Mouse (Mus musculus): Measurements from ENCODE around the gene Gm20683. TPM values are rescaled to one million over a fixed set of nuclear protein-coding genes. Genes with fewer than 3 reads are reported as not detected.

Gene Gm20683
- total RNA-seq, 4 experiments from 2014 or later = 19.4 to 25.5 (median 21.2) TPM

DNA sequence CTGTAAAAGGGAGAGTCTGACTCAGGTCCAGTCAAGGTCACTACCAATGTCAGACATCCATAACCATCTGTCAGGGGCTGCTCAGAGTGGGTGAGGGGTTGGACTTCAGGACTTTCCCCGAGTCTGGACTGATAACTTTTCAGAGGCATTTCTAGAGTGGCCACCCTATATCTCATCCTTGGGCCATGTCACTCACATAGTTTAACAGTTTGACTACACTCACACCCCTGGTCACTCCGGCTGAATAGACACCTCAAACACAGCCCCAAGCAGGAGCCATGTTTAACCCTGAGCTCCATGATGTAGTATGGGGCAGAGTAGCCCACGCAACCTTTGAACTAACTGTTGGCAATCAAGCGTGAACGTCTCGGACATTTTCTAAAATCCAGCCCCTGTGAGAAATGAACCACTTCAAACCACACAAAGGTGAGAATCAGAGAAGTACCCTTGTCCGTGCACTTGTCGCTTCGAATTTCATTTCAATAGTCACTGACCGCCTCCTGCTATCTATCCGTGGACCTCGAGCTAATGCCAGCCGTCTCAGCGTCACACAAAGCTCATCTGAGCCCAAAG lies 32.7 kb upstream of the Gm20683 start:
- no peak for DNase-seq (ENCODE audit: low spot score in 2 of 2)

- no peak for DNase-seq (ENCODE audit: low spot score in 2 of 2)
Measured at GRCm38 (mm10) chr17:25873405-25874147, 32.0 kb upstream of the Gm20683 start.

DNA sequence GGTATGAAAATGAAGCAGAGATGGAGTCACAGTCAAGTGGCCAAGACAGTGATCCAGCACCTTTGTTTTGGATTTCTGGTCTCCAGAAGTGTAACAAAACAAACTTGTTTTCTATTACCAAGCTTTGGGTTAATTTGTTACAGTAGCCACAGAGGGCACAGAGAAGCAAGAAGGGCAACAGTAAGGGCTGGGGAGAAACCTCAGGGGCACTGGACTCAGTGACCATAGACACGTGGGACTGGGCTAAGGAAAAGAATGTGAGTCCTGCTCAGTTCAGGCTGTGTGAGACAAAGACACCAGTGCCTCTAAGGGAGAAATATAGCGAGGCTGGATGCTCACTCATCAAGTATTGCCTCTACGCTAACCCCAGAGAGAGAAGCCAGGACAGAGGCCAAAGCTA lies 31.1 kb upstream of the Gm20683 start:
- DNase-seq (ENCODE audit: low spot score in 2 of 2) = no peak

GRCm38 (mm10) chr17:25871566-25871965 lies 30.0 kb upstream of the Gm20683 start:
- peak in 1 of 2 experiments; percentile 4 for DNase-seq (ENCODE audit: low spot score in 2 of 2)

GRCm38 (mm10) chr17:25869954-25870353 lies 28.4 kb upstream of the Gm20683 start:
- DNase-seq (ENCODE audit: low spot score in 2 of 2) = peak in 1 of 2 experiments; percentile 4

GRCm38 (mm10) chr17:25869498-25869897 lies 27.9 kb upstream of the Gm20683 start:
- DNase-seq (ENCODE audit: low spot score in 2 of 2) = peak in 1 of 2 experiments; percentile 5

- DNase-seq (ENCODE audit: low spot score in 2 of 2) = peak; percentile 69 to 73
Measured at GRCm38 (mm10) chr17:25868601-25869191, 27.1 kb upstream of the Gm20683 start, which contains the start of gene Mcrip2. Gene Mcrip2 (minus strand): TSS chr17:25868764.

GRCm38 (mm10) chr17:25867836-25868600 lies 26.5 kb upstream of the Gm20683 start:
- peak in 1 of 2 experiments; percentile 16 for DNase-seq (ENCODE audit: low spot score in 2 of 2)

DNA sequence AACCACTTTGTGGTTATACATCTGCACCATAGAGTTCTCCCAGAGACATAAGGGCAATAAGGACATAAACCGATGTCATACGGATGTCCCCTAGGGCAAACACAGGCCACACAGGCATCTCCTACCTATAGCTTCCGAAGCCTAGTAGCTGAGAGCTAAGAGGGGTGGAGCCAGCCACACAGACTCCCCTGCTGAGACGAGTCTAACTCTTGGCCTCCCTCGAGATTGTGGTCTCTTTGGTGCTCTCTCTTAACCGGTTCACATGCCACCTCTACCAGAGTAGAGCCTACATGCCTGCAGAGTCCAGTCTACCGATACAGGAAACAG lies 25.9 kb upstream of the Gm20683 start:
- no peak for DNase-seq (ENCODE audit: low spot score in 2 of 2)

DNA sequence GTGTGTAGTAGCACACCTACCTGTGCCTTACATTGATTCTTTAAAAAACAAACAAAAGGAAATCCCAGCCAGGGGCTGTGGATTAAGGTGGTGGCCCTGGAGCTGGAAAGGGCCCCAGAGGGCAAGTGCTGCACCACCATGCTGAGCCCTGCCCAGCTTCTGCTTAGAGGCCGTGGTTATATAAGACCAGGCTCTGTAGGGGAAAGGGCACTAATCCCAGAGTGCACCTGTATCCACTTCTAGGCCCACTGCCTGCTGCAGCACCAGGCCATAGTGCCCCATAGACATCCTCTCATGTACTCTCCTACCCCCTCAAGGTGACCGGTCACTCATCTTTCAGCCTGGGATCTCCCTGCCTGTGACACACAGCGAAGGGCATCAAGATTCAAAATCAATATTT lies 24.6 kb upstream of the Gm20683 start:
- DNase-seq (ENCODE audit: low spot score in 2 of 2) = no peak

- no peak for DNase-seq (ENCODE audit: low spot score in 2 of 2)
Measured at GRCm38 (mm10) chr17:25865288-25865687, 23.7 kb upstream of the Gm20683 start.

DNA sequence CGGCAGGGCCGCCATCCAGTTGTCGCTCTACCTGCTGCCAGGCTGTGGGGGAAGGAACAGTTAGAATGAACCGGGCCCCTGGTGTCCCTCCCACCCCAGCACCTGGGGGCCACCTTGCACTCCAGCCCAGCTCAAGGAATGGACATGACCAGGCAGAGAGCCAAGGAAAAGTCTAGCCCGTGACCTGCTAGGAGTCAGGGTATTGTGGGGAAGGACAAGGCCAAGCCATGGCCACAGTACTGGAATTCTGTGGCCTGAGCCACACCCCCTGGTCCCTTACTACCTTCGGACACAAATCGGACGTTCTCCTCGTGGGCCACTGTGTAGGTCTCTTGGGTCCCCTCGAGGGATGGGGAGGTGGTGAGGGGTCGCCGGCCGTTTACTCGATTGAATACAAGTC lies 22.7 kb upstream of the Gm20683 start:
- no peak for DNase-seq (ENCODE audit: low spot score in 2 of 2)

GRCm38 (mm10) chr17:25863681-25864080 lies 22.1 kb upstream of the Gm20683 start:
- DNase-seq (ENCODE audit: low spot score in 2 of 2) = no peak

GRCm38 (mm10) chr17:25861704-25862612 lies 20.4 kb upstream of the Gm20683 start:
- no peak for DNase-seq (ENCODE audit: low spot score in 2 of 2)

GRCm38 (mm10) chr17:25860832-25861703 lies 19.5 kb upstream of the Gm20683 start, which contains the start of gene Wdr90:
Gene Wdr90 (minus strand): TSS chr17:25861501.
- DNase-seq (ENCODE audit: low spot score in 2 of 2) = peak; percentile 85 to 93

GRCm38 (mm10) chr17:25860229-25860628 lies 18.7 kb upstream of the Gm20683 start:
- no peak for DNase-seq (ENCODE audit: low spot score in 2 of 2)

- peak; percentile 78 to 94 for DNase-seq (ENCODE audit: low spot score in 2 of 2)
Measured at GRCm38 (mm10) chr17:25844396-25844901, 2.9 kb upstream of the Gm20683 start, which contains the start of gene Rhot2. Gene Rhot2 (minus strand): TSS chr17:25844851.

- DNase-seq (ENCODE audit: low spot score in 2 of 2) = peak in 1 of 2 experiments; percentile 27
Measured at GRCm38 (mm10) chr17:25843636-25844395, 2.3 kb upstream of the Gm20683 start.

- no peak for DNase-seq (ENCODE audit: low spot score in 2 of 2)
Measured at GRCm38 (mm10) chr17:25843122-25843521, 1.6 kb upstream of the Gm20683 start.
